Mouse (Mus musculus): ENCODE results near the gene Calr3. TPM values are rescaled to one million over a fixed set of nuclear protein-coding genes. Genes with fewer than 3 reads are reported as not detected.
A peak's percentile ranks its signal among the peaks of the same experiment; 100 is the strongest.

Gene Calr3
- total RNA-seq (2021): under 1 TPM; 0.61 to 0.81 TPM

DNA sequence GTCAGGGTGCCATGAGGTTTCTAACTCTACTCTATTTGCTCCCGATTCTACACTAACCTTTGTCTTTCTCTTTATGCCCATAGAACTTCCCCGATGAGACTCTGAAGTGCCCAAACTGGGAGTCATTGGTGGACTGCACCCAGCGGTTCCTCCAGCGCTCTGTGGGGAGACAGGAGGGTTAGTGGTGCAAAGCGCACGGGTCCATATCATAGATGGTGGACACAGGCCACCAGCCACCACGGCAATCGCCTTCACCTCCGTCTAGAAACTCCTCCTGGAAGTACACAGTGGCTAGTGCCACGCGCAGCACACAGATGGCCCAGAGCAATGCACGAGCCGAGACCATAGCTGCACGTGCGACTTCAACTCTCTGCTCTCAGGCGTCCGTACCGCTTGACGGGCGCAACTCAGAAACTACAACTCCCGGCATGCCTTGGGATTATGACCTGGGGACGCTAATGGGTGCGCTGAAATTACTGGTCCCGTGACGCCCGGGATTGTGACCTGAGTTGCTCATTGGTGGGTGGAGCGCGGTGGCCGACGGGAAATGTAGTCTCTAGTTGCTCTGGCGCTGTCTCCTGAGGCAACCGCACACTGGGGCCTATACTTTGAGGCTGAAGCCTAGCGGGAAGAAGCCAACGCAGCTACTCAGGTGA, at the start of gene Calr3, which contains the start of gene 1700030K09Rik:
Calr3 (minus strand) TSS at position 533 of the 656 bp plus-strand sequence.
1700030K09Rik (plus strand) TSS at position 543 of the 656 bp plus-strand sequence.
- DNase-seq (ENCODE audit: low spot score in 2 of 2): peak; percentile 97 to 98
- intact Hi-C loops (cut with DNase I): no loop called here

DNA sequence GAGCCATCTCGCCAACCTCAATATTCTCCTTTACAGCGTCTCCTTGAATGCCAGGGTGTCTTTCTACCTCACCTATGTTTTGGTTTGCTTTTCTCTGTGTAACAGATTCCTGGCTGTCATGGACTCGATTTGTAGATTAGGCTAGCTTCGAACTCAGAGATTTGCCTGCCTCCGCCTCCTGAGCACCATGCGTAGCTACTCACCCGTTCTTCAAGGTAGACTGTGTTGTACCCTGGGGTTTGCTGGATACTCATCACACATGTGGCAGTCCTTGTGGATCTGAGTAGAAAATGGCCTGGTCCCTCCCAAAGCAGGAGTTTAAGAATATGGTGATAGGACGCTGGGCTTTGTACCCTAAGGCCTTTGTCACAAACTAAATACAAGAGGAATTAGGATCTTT, 49.7 kb upstream of the Calr3 start:
- intact Hi-C loops (cut with DNase I): no loop called here
- no peak for DNase-seq (ENCODE audit: low spot score in 2 of 2)

DNA sequence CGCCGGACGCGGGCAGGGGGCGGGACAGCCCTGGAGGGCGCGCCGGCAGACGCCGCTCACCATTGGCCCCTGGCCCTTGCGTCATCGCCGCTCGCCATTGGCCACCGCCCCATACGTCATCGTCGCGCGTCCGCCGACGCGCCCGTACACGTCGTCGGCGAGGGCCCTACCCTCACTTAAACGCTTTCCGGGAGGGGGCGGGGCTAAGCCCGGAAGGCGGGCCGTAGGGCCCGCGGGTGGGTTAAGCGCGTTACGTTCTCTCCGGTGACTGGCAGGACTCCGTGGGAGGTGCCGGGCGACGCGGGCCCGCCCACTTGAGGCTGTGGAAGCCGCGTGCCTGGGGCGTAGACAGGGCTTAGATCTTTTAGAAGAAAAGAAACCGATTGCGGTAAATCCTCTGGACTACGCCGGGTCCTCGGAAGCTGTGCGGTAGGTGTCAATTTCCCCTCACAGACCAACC, 49.0 kb upstream of the Calr3 start:
- intact Hi-C loops (cut with DNase I): loop anchor here (1.0 kb wide), 1 partner anchor 56 kb away; the partner anchor contains the start of gene Med26
- peak; percentile 99 to 100 for DNase-seq (ENCODE audit: low spot score in 2 of 2)

DNA sequence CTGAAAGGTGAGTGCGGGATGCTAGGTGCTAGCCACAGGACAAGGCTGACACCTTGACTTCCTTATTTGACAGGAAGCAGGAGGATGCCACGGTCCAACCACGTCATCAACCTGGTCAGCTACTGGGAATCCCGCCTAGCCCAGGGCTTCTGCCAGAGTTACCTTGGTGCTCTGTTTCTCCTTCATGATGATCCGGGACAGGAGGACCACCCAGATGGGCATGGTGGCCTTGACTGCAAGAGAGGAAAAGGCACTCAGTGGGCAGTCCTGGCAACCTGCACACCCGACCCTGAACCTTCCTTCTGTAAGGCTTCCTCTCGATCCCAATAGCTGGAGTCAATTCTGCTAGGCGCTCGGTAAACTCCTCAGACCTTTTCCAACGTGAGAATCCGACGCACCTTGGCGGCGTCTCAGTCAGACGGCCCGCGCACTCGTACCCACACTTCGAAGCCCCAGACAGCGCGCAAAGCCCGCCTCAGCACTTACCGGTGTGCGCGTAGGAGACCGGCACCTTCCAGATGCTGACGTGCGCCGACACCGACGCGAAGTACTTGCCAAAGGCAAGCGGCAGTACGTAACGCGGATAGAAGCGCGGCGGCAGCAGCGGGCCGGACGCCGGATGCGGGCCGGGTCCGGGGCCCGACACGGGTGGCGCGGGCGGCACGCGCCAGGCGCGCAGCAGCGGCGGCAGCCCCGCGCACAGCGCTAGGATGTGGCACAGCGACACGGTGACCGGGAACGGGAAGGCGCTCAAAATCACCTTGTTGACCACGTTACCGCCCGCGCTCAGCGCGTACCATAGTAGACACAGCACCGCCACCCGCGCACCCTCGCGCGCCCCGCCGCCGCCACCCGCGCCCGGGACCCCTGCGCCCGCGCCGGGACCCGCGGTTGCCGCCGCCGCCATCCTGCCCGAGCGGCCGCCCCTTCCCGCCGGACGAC, 48.3 kb upstream of the Calr3 start, which contains the start of gene Slc35e1:
Slc35e1 (minus strand) TSS at position 935 of the 942 bp plus-strand sequence.
- DNase-seq (ENCODE audit: low spot score in 2 of 2): peak in 1 of 2 experiments; percentile 64
- intact Hi-C loops (cut with DNase I): loop anchor here (1.0 kb wide), 1 partner anchor 56 kb away; the partner anchor contains the start of gene Med26

DNA sequence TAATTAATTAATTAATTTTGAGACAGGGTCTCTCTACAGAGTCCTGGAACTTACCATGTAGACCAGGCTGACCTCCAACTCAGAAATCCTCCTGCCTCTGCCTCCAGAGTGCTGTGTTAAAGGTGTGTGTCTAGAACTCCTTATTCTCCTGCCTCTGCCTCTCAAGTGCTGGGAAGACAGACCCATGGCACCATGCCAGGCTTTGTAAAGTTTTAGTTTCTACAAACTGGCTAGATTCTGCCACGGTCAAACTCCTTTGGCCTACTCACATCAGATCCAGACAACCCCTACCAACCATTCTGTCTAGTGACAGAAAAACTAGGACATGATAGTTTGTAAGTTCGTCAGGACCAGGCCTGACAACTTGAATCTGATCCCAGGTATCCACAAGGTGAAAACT, 47.3 kb upstream of the Calr3 start:
- no peak for DNase-seq (ENCODE audit: low spot score in 2 of 2)
- intact Hi-C loops (cut with DNase I): no loop called here

DNA sequence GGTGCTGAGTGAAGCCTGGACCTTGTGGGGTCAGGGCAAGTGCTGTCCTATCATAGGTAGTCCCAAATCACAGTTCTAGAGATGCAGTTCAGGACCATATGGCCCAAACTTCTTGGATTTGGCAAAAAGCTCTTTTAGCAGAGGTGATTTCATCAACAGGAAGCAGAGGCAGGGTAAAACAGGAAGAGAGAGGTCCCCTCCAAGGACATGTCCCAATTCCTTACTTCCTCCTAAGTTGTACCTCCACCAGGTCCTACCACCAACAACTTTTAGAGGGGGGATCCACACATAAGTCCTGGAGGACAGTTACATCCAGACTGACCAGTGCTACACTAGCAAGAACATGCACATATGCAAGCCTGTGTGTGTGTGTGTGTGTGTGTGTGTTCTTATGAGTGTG, 43.3 kb upstream of the Calr3 start:
- DNase-seq (ENCODE audit: low spot score in 2 of 2): no peak
- intact Hi-C loops (cut with DNase I): no loop called here

DNA sequence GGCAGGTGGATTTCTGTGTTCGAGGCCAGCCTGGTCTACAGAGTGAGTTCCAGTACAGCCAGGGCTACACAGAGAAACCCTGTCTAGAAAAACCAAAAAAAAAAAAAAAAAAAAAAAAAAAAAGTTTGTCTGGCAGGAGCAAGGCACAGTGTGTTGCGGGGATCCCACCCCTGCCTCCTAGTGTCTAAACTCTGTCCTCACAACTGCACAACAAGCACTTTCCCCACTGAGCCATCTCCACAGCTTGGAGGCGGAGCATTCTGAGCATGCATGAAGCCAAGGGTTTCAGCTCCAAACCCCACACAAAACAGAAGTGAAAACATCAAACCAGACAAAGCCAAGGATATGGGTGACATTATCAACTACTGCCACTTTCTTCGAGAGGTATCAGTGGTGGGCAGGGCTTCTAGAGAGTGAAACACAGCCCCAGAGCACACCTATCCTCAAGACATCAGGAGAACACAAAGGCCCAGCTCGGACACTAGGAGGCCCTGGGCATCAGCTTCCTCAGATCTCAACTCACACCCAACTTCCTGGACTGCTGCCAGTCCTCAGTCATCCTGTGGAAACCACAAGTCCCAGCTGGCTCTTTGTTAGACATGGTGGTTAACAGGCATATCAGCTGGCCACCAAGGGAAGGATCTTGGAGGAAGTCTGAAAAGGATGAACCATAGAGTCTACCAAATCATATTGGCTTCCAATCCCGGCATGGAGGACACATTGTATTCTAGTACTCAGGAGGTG, 42.0 kb upstream of the Calr3 start:
- no peak for DNase-seq (ENCODE audit: low spot score in 2 of 2)
- intact Hi-C loops (cut with DNase I): no loop called here

DNA sequence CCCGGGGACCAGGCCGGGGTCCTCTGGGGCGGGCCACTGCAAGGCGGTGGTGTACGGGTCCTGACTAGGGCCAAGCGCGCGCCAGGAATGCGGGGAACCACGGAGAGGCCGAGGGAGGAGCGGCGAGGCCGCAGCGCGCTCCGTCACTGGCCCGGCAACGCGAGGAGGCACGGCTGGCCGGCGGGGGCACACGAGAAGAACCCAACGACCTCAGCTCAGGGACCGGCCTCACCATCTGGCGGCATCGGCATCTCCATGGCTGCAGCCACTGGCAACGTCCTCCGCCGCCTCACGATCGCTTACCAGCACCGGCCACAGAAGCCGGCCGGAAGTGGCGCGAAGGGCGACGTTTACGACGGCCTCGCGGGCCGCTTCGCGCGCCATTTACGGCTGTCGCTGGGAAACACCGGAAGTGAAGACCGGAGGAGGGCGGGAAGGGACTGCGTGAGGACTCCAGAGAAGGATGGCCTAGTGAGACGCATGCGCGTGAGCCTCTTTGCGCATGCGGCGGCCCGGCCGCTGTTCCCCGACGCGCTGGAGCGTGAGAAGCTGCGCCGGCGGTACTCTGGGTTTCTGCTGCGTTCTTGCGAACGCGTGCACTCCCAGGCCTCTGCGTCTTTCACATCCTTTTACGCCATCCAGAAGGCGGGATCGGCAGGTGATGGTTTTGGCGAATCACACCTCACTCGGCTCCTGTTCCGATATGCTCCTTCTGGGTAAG, 31.3 kb upstream of the Calr3 start, which contains the start of gene Cherp:
Cherp (minus strand) TSS at position 401 of the 721 bp plus-strand sequence.
- intact Hi-C loops (cut with DNase I): loop anchor here (2.0 kb wide), 1 partner anchor 54 kb away; the partner anchor contains the start of gene Eps15l1
- peak; percentile 99 for DNase-seq (ENCODE audit: low spot score in 2 of 2)

DNA sequence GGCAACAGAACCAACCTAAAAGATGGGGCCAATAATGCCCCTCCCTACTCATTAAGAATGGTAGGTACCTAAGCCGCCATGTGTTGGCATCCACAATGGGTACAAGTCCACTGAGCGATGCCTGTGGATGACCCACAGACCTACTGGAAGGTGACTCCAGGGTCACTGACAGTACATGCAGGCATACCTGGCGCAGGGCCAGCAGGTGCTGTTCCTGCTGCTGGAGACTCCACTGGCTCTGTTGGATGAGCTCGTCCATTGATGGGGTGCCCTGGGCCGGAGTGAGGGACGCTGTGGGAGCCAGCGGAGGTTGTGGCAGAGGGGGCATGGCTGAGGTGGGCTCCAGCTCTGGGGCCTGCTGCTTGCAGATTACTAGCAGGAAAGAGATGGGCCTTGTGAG, 27.0 kb upstream of the Calr3 start:
- DNase-seq (ENCODE audit: low spot score in 2 of 2): no peak
- intact Hi-C loops (cut with DNase I): no loop called here

DNA sequence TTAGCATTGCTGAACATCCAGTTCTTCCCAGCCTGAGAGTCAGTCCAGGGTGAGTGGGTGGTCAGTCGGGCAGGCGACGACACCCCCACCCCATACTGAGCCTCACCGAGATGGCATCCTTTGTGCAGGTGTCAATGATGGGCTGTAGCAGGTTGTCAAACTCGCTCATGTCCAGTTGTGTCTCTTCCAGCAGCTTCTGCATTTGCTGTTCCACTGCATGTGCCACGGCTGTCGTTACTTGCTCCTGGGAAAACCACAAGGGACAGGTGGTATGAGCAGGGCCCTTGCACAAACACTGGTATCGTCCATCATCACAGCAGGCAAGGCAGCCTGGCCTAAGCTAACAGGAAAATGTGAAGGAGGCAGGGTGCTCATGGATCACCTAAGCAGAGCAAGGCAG, 26.3 kb upstream of the Calr3 start:
- no peak for DNase-seq (ENCODE audit: low spot score in 2 of 2)

DNA sequence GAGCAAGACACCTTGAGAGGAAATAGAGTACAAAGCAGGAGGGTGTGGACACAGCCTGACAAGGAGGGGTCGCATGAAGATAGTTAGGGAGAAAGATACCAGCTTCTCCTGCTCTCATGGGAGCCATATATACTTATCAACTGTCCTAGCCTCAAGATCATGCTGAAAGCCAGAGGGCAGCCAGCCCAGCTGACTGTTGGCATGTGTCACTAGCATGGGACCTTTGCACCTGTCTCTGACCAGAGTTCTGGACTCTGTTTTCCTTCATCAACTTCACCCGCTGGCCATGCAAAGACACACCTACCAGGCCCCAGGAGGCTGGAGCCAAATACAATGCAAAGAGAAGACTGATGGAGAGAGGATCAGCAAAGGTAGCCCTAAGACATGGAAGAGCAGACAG, 25.6 kb upstream of the Calr3 start:
- intact Hi-C loops (cut with DNase I): no loop called here
- DNase-seq (ENCODE audit: low spot score in 2 of 2): no peak

More for the DNA sequence above, 26.3 kb upstream of the Calr3 start:
- intact Hi-C loops (cut with DNase I): no loop called here

DNA sequence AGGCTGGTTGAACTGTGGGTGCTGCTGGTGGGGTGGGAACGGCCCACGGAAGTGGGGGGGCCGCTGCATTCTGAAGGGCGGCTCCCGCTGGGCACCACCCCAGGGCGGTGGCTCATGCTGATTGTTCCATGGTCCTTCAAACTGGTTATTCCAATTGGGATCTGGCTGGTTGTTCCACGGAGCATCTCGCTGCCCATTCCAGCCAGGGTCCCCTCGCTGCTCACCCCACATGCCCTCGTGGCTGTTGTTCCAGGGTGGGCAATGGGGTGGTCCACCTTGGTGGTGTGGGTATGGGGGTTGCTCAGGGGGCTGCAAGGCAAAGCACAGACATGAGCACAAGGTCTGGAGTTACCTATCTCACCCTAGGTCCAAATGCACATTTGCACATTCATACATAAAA, 20.5 kb upstream of the Calr3 start:
- DNase-seq (ENCODE audit: low spot score in 2 of 2): no peak
- intact Hi-C loops (cut with DNase I): no loop called here

DNA sequence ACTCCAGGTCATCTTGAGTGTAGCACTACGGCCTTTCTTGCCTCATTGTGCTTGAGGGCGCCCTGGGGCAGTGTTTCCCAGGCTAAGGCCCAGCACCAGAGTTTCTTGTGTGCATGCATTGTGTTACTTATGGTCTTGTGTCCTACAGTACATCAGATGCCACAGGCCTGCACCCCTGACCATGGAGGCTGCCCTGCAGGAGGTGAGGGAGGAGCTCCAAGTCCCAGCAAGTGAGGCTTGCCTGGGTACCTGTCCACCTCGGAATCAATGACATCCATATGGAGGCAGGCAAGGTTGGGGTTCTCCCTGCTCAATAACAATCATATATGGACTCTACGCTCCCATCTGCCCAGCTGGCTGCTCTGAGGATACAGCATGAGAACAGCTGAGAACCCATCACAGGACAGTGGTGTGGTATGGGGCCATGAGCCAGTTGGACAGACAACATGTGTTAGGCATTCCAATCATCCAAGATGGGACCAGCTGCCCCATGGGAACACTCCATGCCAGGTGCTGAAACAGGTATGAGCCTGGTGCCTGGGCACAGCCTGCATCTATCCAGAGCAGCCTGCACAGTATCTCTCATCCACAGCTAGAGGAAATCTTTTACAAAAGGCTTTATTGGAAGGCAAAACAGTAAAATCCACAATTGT, 16.3 kb upstream of the Calr3 start:
- intact Hi-C loops (cut with DNase I): no loop called here

DNA sequence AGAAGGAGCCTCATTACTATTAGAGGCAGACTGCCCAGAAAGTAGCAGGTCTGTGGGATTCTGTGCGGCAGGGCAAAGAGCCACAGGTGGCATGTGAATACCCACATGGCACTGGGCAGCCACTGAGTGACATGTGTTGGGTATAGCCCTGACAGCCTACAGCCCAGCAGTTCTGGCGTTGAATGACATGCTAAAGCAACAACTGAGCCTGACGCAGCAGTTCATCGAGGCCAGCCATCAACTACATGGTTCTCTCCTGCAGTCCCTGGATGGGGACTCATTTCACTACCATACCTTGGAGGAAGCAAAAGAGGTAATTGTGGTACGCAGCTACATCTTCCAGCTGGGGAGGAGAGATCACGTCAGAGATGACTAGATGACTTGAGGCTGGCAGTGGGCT, 14.8 kb upstream of the Calr3 start:
- intact Hi-C loops (cut with DNase I): no loop called here
- DNase-seq (ENCODE audit: low spot score in 2 of 2): no peak

More for the DNA sequence above, 16.3 kb upstream of the Calr3 start:
- DNase-seq (ENCODE audit: low spot score in 2 of 2): no peak

DNA sequence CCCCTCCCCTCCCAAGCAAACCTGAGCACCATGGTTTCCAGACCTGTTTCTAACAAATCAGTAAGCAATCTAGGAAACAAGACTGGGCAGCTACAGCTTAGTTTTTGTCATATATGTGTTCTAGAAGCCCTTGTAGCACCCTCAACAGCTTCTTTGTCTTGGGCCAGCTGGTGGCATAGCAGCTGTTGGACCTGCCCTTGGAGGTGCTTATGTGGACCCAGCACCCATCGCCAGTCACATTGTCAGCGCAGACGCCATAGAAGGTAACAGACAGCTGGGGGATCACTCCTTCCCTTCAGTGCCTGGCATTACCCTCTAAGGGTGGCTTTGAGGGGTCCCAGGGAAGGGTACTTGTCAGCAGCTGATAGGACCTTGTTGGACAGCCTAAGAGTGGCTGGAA, 14.1 kb upstream of the Calr3 start:
- intact Hi-C loops (cut with DNase I): no loop called here
- DNase-seq (ENCODE audit: low spot score in 2 of 2): no peak

DNA sequence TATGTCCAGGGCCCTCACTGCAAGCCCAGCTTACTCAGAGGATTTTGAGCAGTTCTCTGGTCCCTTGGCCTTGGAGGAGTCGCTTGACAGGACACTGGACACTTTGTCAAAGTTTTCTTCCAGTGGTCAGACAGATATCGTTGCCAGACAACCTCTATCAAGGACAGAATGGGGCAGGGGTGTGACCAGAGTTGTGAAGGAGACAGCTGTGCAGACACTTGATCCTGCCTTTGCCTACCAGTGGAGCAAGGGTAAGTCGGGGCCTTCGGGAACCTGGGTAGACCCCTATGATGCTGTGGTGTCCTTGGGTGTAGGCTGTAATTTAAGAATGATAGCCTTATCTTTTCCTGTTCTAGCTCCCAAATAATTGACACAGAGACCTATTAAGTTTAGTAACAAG, 11.6 kb upstream of the Calr3 start:
- intact Hi-C loops (cut with DNase I): no loop called here
- no peak for DNase-seq (ENCODE audit: low spot score in 2 of 2)

DNA sequence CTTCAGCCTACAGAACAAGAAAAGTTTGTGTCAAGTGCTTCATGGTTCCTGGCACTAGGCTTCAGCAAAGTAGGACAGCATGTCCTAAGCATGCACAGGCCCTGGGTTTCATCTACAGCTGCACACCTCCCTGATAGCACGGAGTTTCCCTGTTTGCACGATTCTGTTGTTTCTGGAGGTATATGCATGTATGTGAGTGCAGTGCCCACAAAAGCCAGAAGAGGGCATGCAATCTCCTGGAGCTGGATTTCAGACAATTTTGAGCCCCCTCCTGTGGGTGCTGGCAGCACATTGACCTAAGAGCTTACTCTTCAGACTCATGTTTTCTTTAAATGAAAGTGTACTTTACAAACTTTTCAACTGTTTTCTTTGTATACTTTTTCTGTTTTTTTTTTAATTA, 10.2 kb upstream of the Calr3 start:
- no peak for DNase-seq (ENCODE audit: low spot score in 2 of 2)
- intact Hi-C loops (cut with DNase I): loop anchor here (1.0 kb wide), 1 partner anchor 16 kb away; no protein-coding TSS in a partner anchor

DNA sequence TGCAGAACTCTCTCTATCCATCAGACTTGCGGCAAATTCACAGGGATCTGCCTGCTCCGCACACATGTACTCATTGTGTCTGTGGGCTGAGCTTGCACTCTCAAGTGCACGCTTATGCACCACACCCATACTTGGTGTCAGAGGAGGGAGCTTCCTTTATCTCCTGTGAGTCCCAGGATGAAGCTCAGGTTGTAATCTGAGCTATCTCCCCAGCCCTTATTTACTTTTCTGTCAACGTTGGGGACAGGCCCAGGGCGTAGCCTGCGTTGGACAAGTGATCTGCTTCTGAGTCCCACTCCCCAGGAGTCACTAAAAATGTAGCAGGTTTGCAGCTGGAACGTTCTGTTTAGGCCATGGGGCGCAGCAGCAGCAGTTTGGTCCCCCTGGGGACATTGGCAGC, 7.8 kb upstream of the Calr3 start:
- intact Hi-C loops (cut with DNase I): no loop called here
- DNase-seq (ENCODE audit: low spot score in 2 of 2): no peak

Measured in left cerebral cortex, postnatal 36 days (tissue).